Mouse (Mus musculus) cerebellum, adult 8-10 months (tissue): ENCODE data around the gene Pank1.

Experiments
- DNase-seq: peaks from one replicate; pipeline ENCODE4 v3.0.0; 2022

Gene Pank1

GRCm38 (mm10) chr19:34819577-34820170 is 59.6 kb downstream of the Pank1 start:
- no peak for DNase-seq

GRCm38 (mm10) chr19:34815371-34815770 is 63.9 kb downstream of the Pank1 start:
- no peak for DNase-seq

GRCm38 (mm10) chr19:34814696-34815095 is 64.6 kb downstream of the Pank1 start:
- DNase-seq, result no peak

GRCm38 (mm10) chr19:34813961-34814360 is 65.3 kb downstream of the Pank1 start:
- DNase-seq, result no peak

GRCm38 (mm10) chr19:34813533-34813932 is 65.7 kb downstream of the Pank1 start:
- DNase-seq, result no peak

GRCm38 (mm10) chr19:34812711-34813110 is 66.5 kb downstream of the Pank1 start:
- DNase-seq, result no peak

GRCm38 (mm10) chr19:34807173-34807572 is 72.1 kb downstream of the Pank1 start:
- no peak for DNase-seq

GRCm38 (mm10) chr19:34805071-34805470 is 74.2 kb downstream of the Pank1 start:
- no peak for DNase-seq

GRCm38 (mm10) chr19:34804531-34804930 is 74.7 kb downstream of the Pank1 start:
- DNase-seq, result no peak

GRCm38 (mm10) chr19:34803396-34803795 is 75.9 kb downstream of the Pank1 start:
- DNase-seq, result no peak

GRCm38 (mm10) chr19:34799644-34800267 is 79.5 kb downstream of the Pank1 start:
- no peak for DNase-seq

GRCm38 (mm10) chr19:34796396-34796795 is 82.9 kb downstream of the Pank1 start:
- no peak for DNase-seq

GRCm38 (mm10) chr19:34782491-34782890 is 96.8 kb downstream of the Pank1 start:
- no peak for DNase-seq

GRCm38 (mm10) chr19:34778993-34779392 is 100.3 kb downstream of the Pank1 start:
- DNase-seq, result no peak

- DNase-seq, result no peak
Observed at GRCm38 (mm10) chr19:34778098-34778497, 101.2 kb downstream of the Pank1 start.

- peak; percentile 22 for DNase-seq
Observed at GRCm38 (mm10) chr19:34772775-34773174, 106.5 kb downstream of the Pank1 start.

GRCm38 (mm10) chr19:34770764-34771163 is 108.5 kb downstream of the Pank1 start:
- DNase-seq, result no peak

- DNase-seq, result no peak
Observed at GRCm38 (mm10) chr19:34758754-34759153, 120.5 kb downstream of the Pank1 start.
